Comparison of ENCODE assay signal across 8 mouse cellular contexts in genomic region chr12:40223676-40224075, GRCm38 (mm10). TPM values are rescaled to one million over a fixed set of nuclear protein-coding genes. Genes with fewer than 3 reads are reported as not detected.
DNase-seq lines count a peak whose midpoint lies in the region; ATAC-seq and TF ChIP-seq lines count a peak whose summit lies in the region.

No protein-coding gene starts in this region.

- no peaks in the 10 kb centered on the region; the same call in 1 of the 2 replicates for H3K4me1 ChIP-seq in kidney, postnatal 0 days (replicated peaks; ENCODE audit: insufficient read depth, low read length)
- H3K4me1 ChIP-seq in forebrain, embryonic 16.5 days (replicated peaks; ENCODE audit: control insufficient read depth, insufficient read depth, low read length), result peaks cover 20% of the 10 kb centered on the region
- H3K4me1 ChIP-seq in liver, embryonic 12.5 days, result peaks cover 30% of the 10 kb centered on the region

- H3K4me2 ChIP-seq in kidney, postnatal 0 days (ENCODE audit: low read length), result peak overlapping the region; percentile 64
- H3K4me2 ChIP-seq in forebrain, embryonic 16.5 days (ENCODE audit: low read length), result peak overlapping the region; percentile 75
- peak overlapping the region; percentile 95 for H3K4me2 ChIP-seq in liver, embryonic 12.5 days

- H3K9ac ChIP-seq in kidney, postnatal 0 days (ENCODE audit: low read depth, low read length), result no peak overlapping the region
- H3K9ac ChIP-seq in forebrain, embryonic 16.5 days (replicated peaks; ENCODE audit: low read depth, low read length), result peak overlapping the region; percentile 62
- H3K9ac ChIP-seq in liver, embryonic 12.5 days, result peak overlapping the region; percentile 60

- DNase-seq in kidney, postnatal 0 days (ENCODE audit: low spot score), result no peak
- no peak for DNase-seq in kidney, adult 8-10 months
- peak; percentile 33 for DNase-seq in brain, adult 2 months (ENCODE audit: low read depth, low spot score)
- no peak for DNase-seq in layer of hippocampus, postnatal 25 days (ENCODE audit: extremely low spot score in 1 of 2, low spot score in 1 of 2)
- DNase-seq in gastrocnemius, postnatal 25 days, result no peak

- no peak for TF ChIP-seq CTCF in kidney, postnatal 0 days (IDR thresholded peaks at IDR 0.05; ENCODE audit: low read depth)

- no peaks in the 10 kb centered on the region for H3K9me3 ChIP-seq in kidney, postnatal 0 days (replicated peaks; ENCODE audit: low read length)
- H3K9me3 ChIP-seq in forebrain, embryonic 16.5 days (ENCODE audit: control insufficient read depth, low read length), result no peaks in the 10 kb centered on the region
- H3K9me3 ChIP-seq in liver, embryonic 12.5 days (replicated peaks), result no peaks in the 10 kb centered on the region

- H3K27ac ChIP-seq in kidney, postnatal 0 days, result peak overlapping the region; percentile 20; the same call in 1 of the 2 replicates
- H3K27ac ChIP-seq in forebrain, embryonic 16.5 days (ENCODE audit: low read length), result peak overlapping the region; percentile 76
- peak overlapping the region; percentile 65 for H3K27ac ChIP-seq in liver, embryonic 12.5 days

- H3K4me3 ChIP-seq in kidney, postnatal 0 days (replicated peaks; ENCODE audit: low read depth, low read length), result peak overlapping the region; percentile 82
- peak overlapping the region; percentile 99 for H3K4me3 ChIP-seq in forebrain, embryonic 16.5 days (replicated peaks; ENCODE audit: low read length)
- H3K4me3 ChIP-seq in liver, embryonic 12.5 days, result peak overlapping the region; percentile 93

- ATAC-seq in kidney, postnatal 0 days (replicated peaks; ENCODE audit: low FRiP score, low read depth), result no peak
- no peak for ATAC-seq in forebrain, embryonic 16.5 days
- no peak for ATAC-seq in liver, embryonic 12.5 days
- no peak for ATAC-seq in granulocyte monocyte progenitor cell, adult 5-6 weeks (replicated peaks; ENCODE audit: poor library complexity, severe bottlenecking)

- no peaks in the 10 kb centered on the region for H3K36me3 ChIP-seq in kidney, postnatal 0 days (ENCODE audit: insufficient read depth, low read length)
- H3K36me3 ChIP-seq in forebrain, embryonic 16.5 days (ENCODE audit: control insufficient read depth, insufficient read depth), result no peaks in the 10 kb centered on the region
- H3K36me3 ChIP-seq in liver, embryonic 12.5 days, result no peaks in the 10 kb centered on the region

- WGBS in kidney, postnatal 0 days, result 21% methylated on average over 10 of the region's 10 CpGs
- WGBS in forebrain, embryonic 16.5 days, result 57% methylated on average over 10 of the region's 10 CpGs
- 45% methylated on average over 10 of the region's 10 CpGs for WGBS in liver, embryonic 12.5 days (ENCODE audit: insufficient replicate concordance)

- no peaks in the 10 kb centered on the region for H3K27me3 ChIP-seq in kidney, postnatal 0 days (ENCODE audit: insufficient read depth, low read length)
- H3K27me3 ChIP-seq in forebrain, embryonic 16.5 days (replicated peaks; ENCODE audit: control insufficient read depth, insufficient read depth, low read length), result no peaks in the 10 kb centered on the region
- no peaks in the 10 kb centered on the region for H3K27me3 ChIP-seq in liver, embryonic 12.5 days (replicated peaks)

RNA-seq across cellular contexts. Expression of gene Lsmem1, which starts 24.4 kb away (rescaled TPM):
- 0.13 TPM in 1 of 2 replicates, not detected in the other for polyA plus RNA-seq in kidney, postnatal 0 days (2015; fragmentation: Nextera tagmentation; extraction: Ambion mirVana)
- polyA plus RNA-seq in forebrain, embryonic 16.5 days (2015; fragmentation: Nextera tagmentation; extraction: Ambion mirVana), result not detected in 2 replicates
- polyA plus RNA-seq in liver, embryonic 12.5 days (2016; fragmentation: Nextera tagmentation; extraction: Ambion mirVana), result not detected in 2 replicates
- total RNA-seq in granulocyte monocyte progenitor cell, adult 5-6 weeks (2014; fragmentation: Nextera tagmentation), result not detected in 2 replicates
- 0.52 TPM in 1 of 2 replicates, not detected in the other for total RNA-seq in granulocyte monocyte progenitor cell, adult 5-6 weeks (2017)
- total RNA-seq in layer of hippocampus, postnatal 25 days (2021), result under 1 TPM; 0.49 to 0.64 TPM
- 10 to 100 TPM; 33.2 to 62.1 TPM for total RNA-seq in gastrocnemius, postnatal 25 days (2021)

RNA-seq across cellular contexts. Expression of gene Ifrd1, which starts 24.6 kb away (rescaled TPM):
- polyA plus RNA-seq in kidney, postnatal 0 days (2015; fragmentation: Nextera tagmentation; extraction: Ambion mirVana), result 107 and 119 TPM in 2 replicates
- 182 and 188 TPM in 2 replicates for polyA plus RNA-seq in forebrain, embryonic 16.5 days (2015; fragmentation: Nextera tagmentation; extraction: Ambion mirVana)
- polyA plus RNA-seq in liver, embryonic 12.5 days (2016; fragmentation: Nextera tagmentation; extraction: Ambion mirVana), result 89.6 and 93.3 TPM in 2 replicates
- total RNA-seq in granulocyte monocyte progenitor cell, adult 5-6 weeks (2014; fragmentation: Nextera tagmentation), result 91.2 and 111 TPM in 2 replicates
- total RNA-seq in granulocyte monocyte progenitor cell, adult 5-6 weeks (2017), result 107 and 115 TPM in 2 replicates
- 10 to 100 TPM; 89.6 to 91.4 TPM for total RNA-seq in layer of hippocampus, postnatal 25 days (2021)
- 100 to 1,000 TPM in 1 of 2 experiments, 10 to 100 TPM in 1; 67.1 to 121 TPM for total RNA-seq in gastrocnemius, postnatal 25 days (2021)

Comparison
In these comparisons a context has a peak if more than half of its experiments do, and no peak if none do; other contexts are left out.
1. H3K27ac ChIP-seq: peak in every context shown above with its lines; median percentile 76 in forebrain, embryonic 16.5 days; 65 in liver, embryonic 12.5 days; 20 in kidney, postnatal 0 days.
2. RNA of gene Lsmem1, which starts 24.4 kb away (total RNA-seq): 33.2 to 62.1 TPM in gastrocnemius, postnatal 25 days; 0.49 to 0.64 TPM in layer of hippocampus, postnatal 25 days and 0.52 TPM in granulocyte monocyte progenitor cell, adult 5-6 weeks; every median in the first group is over 10 times any median in the second.
3. Peak in every context shown above with its lines, with median percentiles within 50 percentile points of each other: H3K4me2 ChIP-seq and H3K4me3 ChIP-seq.